Mouse (Mus musculus): ENCODE data around the gene Dmxl2. TPM values are rescaled to one million over a fixed set of nuclear protein-coding genes. Genes with fewer than 3 reads are reported as not detected.

Dmxl2 gene
- polyA plus RNA-seq, 1 experiment from 2014 or later = 27.1 TPM

DNA sequence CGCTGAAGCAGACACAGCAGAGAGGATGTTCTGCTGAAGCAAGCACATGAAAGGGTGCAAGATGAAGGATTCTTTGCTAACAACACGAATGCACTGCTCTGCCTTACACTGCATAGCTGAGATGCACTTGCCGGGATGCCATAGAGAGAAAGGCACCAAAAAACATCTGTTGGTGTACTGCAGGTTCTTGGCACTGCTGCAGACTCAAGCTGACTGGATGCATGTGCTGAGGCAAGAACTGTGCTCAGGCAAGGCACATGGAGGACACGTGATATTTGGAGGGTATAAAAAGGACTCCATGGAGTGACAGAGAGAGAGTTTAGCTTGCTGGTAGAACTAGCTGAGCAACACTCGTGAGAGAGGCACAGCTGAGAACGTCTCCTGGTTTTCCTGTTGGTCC, 62.4 kb downstream of the Dmxl2 start:
- H3K4me1 ChIP-seq = no peaks in the 10 kb centered on the region
- no peak overlapping the region for H3K9ac ChIP-seq
- ATAC-seq (ENCODE audit: low FRiP score) = no peak
- no peak overlapping the region for H3K27ac ChIP-seq
- no peak overlapping the region for H3K4me2 ChIP-seq (replicated peaks)
- 87% methylated on average over 6 of the region's 6 CpGs for WGBS
- H3K27me3 ChIP-seq = no peaks in the 10 kb centered on the region
- H3K36me3 ChIP-seq = no peaks in the 10 kb centered on the region
- H3K9me3 ChIP-seq (replicated peaks) = no peaks in the 10 kb centered on the region
- H3K4me3 ChIP-seq = no peak overlapping the region

DNA sequence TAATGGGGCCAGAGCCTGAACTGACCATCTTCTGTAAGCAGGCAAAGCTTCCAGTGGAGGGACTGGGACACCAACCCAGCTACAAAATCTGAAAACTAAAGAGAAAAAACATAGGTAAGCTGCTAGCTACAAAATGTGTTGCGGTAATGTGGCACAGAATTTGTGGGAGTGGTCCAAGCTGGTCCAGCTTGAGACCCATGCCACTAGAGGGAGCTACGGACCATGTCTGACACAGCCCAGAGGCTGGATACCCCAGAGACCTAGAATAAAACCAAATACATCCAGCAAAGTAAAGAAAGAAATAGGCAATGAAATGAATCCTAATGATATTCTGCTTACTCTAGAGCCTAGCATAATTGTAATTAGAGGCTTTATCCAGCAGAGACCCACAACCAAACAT, 63.2 kb downstream of the Dmxl2 start:
- ATAC-seq (ENCODE audit: low FRiP score) = peak; percentile 64; the same call in 1 of the 2 replicates
- H3K27ac ChIP-seq = no peak overlapping the region
- no peak overlapping the region for H3K4me3 ChIP-seq
- no peak overlapping the region for H3K4me2 ChIP-seq (replicated peaks)
- no peaks in the 10 kb centered on the region for H3K36me3 ChIP-seq
- no peak overlapping the region for H3K9ac ChIP-seq
- no peaks in the 10 kb centered on the region for H3K9me3 ChIP-seq (replicated peaks)
- H3K27me3 ChIP-seq = no peaks in the 10 kb centered on the region
- 29% methylated on average over 2 of the region's 2 CpGs for WGBS
- H3K4me1 ChIP-seq = no peaks in the 10 kb centered on the region

DNA sequence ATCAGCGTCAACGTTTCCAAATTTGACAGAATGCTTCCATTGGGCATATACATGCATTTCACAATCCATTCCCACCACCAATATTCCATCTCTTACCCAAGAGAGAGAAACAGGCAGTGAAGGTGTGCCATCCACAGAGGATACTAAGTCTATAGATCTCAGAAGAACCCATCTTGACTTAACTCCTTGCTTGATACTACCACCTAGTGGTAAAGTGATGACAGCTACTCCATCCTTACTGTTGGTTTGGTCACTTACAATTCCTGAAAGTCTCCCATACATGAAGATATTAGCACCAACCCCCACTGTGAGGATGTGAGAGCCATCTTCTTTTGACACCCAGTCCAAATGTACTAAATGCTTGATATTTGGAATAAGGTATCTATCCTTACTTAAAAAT, 85.2 kb downstream of the Dmxl2 start:
- no peaks in the 10 kb centered on the region for H3K4me1 ChIP-seq
- 0 out of 2 replicates have a peak, but pooled peaks cover 4% of the 10 kb centered on the region for H3K36me3 ChIP-seq
- no peak overlapping the region for H3K4me2 ChIP-seq (replicated peaks)
- H3K9ac ChIP-seq = no peak overlapping the region
- H3K9me3 ChIP-seq (replicated peaks) = no peaks in the 10 kb centered on the region
- H3K4me3 ChIP-seq = no peak overlapping the region
- H3K27ac ChIP-seq = no peak overlapping the region
- WGBS = 91% methylated on average over 2 of the region's 2 CpGs
- ATAC-seq (ENCODE audit: low FRiP score) = no peak
- no peaks in the 10 kb centered on the region for H3K27me3 ChIP-seq

DNA sequence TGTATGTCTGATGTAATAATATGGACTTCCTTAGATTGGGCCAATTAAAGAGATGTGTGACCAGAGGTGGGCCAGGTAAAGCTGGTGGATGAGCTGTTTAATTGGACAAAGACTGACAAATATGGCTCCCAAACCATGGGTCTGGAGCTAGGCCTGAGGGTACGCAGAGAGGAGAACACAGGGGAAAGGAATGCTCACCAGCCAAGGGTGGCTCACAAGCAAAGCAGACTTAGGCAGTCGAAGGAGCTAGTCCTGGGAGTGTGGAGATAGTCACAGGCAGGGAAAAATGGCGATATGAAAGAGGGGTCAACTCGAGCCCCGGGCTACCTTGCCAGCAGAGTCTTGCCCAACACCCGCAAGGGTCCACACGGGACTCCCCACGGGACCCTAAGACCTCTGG, 144.7 kb downstream of the Dmxl2 start:
- WGBS = over 99% methylated on average over 8 of the region's 8 CpGs
- no peak for ATAC-seq (ENCODE audit: low FRiP score)
- no peaks in the 10 kb centered on the region for H3K4me1 ChIP-seq
- no peaks in the 10 kb centered on the region for H3K9me3 ChIP-seq (replicated peaks)
- no peaks in the 10 kb centered on the region for H3K27me3 ChIP-seq
- no peak overlapping the region for H3K27ac ChIP-seq
- H3K4me2 ChIP-seq (replicated peaks) = no peak overlapping the region
- H3K36me3 ChIP-seq = no peaks in the 10 kb centered on the region
- H3K4me3 ChIP-seq = no peak overlapping the region
- H3K9ac ChIP-seq = no peak overlapping the region

DNA sequence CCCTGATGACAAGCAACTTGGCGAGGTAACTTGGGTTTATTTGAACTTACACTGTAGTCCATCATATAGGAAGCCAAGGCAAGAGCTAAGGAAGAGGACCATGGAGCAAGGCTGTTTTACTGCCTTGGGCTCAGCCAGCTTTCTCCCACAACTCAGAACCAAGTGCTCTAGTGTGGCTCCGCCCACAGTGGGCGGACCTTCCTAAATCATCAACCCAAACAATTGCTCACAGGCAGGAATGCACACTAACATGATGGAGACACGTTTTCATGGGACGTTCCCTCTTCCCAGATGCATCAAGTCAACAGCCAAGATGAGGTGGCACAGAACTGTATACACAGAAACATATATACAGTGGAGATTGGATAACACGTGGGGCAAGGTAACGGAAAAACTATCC, 159.4 kb downstream of the Dmxl2 start:
- Histone ChIP-seq H3K9ac (no peak overlapping the region), H3K27ac (no peak overlapping the region), H3K9me3 (replicated peaks) (no peaks in the 10 kb centered on the region), H3K36me3 (no peaks in the 10 kb centered on the region), H3K4me2 (replicated peaks) (no peak overlapping the region), H3K4me3 (no peak overlapping the region), H3K4me1 (no peaks in the 10 kb centered on the region), H3K27me3 (no peaks in the 10 kb centered on the region)
- no peak for ATAC-seq (ENCODE audit: low FRiP score)
- 77% methylated on average over 7 of the region's 7 CpGs for WGBS

DNA sequence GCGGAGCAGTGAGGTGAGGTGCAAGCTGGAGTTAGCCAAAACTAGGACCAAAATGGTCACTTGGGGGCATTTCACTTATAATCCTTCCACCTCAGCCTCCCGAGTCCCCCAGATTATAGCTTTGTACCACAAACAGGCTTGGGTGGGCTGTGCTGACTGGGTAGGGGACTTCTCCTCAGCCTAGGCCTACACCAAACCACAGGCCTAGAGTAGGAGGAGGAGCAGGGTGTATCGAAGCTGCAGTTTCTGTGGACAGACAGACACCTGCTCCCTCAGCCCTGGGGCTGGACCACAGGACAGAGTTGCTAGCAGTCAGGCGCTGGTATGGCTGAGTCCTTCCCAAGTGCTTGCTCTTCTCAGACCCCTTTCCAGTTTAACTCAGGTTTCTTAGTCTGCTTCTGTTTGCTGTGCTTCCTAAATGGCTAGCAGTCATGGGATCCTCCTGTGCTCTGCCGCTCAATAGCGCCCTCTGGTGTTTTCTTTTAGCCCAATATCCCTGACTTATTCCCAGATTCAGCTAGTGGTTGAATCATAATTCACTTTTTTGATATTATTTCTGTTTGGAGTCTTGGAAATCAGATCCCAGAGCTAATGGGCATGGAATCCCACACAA, 164.8 kb downstream of the Dmxl2 start:
- H3K27me3 ChIP-seq = no peaks in the 10 kb centered on the region
- no peak overlapping the region for H3K4me2 ChIP-seq (replicated peaks)
- no peak overlapping the region for H3K4me3 ChIP-seq
- 44% methylated on average over 6 of the region's 6 CpGs for WGBS
- H3K9ac ChIP-seq = no peak overlapping the region
- H3K27ac ChIP-seq = no peak overlapping the region
- H3K4me1 ChIP-seq = 0 out of 2 replicates have a peak, but pooled peaks cover 3% of the 10 kb centered on the region
- peak; percentile 48; the same call in 1 of the 2 replicates for ATAC-seq (ENCODE audit: low FRiP score)
- no peaks in the 10 kb centered on the region for H3K36me3 ChIP-seq
- no peaks in the 10 kb centered on the region for H3K9me3 ChIP-seq (replicated peaks)

DNA sequence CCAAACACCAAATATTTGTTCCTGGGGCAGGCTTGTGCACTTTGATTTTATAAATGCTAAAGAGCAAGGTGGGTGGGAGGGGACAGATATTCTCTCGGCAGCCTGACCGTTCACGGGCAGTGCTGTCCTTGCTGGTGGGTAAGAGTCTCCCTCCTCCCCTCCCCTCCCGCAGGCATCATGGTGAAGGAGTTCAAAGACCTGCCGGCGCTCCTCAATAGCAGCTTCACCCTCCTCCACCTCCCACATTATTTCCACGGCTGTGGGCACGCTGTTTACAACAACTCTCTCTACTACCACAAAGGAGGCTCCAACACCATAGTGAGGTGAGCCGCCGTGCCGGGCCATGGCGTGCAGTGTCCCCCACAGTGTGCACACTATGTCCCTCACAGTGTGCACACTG, 165.8 kb downstream of the Dmxl2 start:
- no peaks in the 10 kb centered on the region for H3K27me3 ChIP-seq
- no peak; the same call in 1 of the 2 replicates for ATAC-seq (ENCODE audit: low FRiP score)
- H3K36me3 ChIP-seq = no peaks in the 10 kb centered on the region
- H3K9ac ChIP-seq = no peak overlapping the region
- 31% methylated on average over 12 of the region's 12 CpGs for WGBS
- H3K4me1 ChIP-seq = 0 out of 2 replicates have a peak, but pooled peaks cover 3% of the 10 kb centered on the region
- no peak overlapping the region for H3K4me3 ChIP-seq
- H3K9me3 ChIP-seq (replicated peaks) = no peaks in the 10 kb centered on the region
- no peak overlapping the region for H3K27ac ChIP-seq
- H3K4me2 ChIP-seq (replicated peaks) = no peak overlapping the region

DNA sequence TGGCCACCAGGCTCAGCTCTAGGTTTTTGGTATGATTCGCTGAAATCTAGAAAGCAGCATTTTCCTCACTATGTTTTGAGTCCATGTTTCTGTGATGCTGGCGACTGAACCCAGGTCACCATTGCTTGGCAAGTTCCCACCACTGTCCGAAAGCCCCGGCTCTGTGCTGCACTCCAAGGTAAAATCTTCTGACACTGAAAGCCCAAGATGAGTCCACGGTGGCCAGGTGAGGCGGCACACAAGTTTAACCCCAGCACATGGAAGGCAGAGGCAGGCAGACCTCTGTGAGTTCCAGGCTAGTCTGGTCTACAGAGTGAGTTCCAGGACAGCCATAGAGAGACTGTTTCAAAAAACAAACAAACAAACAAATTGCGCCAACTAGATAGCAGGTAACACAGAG, 172.2 kb downstream of the Dmxl2 start:
- H3K9me3 ChIP-seq (replicated peaks) = no peaks in the 10 kb centered on the region
- no peak for ATAC-seq (ENCODE audit: low FRiP score)
- H3K9ac ChIP-seq = no peak overlapping the region
- 0 out of 2 replicates have a peak, but pooled peaks cover 2% of the 10 kb centered on the region for H3K4me1 ChIP-seq
- H3K27ac ChIP-seq = no peak overlapping the region
- no peak overlapping the region for H3K4me2 ChIP-seq (replicated peaks)
- 87% methylated on average over 7 of the region's 7 CpGs for WGBS
- no peak overlapping the region for H3K4me3 ChIP-seq
- no peaks in the 10 kb centered on the region for H3K36me3 ChIP-seq
- no peaks in the 10 kb centered on the region for H3K27me3 ChIP-seq

DNA sequence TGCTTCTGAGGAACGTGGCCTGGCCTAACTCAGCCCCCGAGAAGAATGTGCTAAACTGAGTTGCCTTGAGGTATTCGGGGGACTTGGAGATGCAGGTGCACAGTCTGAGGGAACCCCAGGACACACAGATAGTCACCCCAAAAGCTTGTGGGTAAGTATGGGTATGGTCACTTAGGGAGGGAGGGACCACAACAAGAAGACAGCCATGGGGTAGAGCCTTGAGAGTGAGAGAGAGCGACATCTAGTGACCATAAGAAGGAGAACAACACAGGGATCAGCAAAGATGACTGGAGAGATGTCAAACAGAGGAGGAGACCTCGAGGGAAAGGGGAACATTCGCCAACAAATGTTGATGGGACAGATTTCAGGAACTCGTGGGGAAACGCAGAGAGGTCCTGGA, 178.0 kb downstream of the Dmxl2 start:
- Histone ChIP-seq H3K36me3 (no peaks in the 10 kb centered on the region), H3K9ac (no peak overlapping the region), H3K27ac (no peak overlapping the region), H3K9me3 (replicated peaks) (no peaks in the 10 kb centered on the region), H3K27me3 (no peaks in the 10 kb centered on the region), H3K4me1 (0 out of 2 replicates have a peak, but pooled peaks cover under 1% of the 10 kb centered on the region), H3K4me2 (replicated peaks) (no peak overlapping the region), H3K4me3 (no peak overlapping the region)
- ATAC-seq (ENCODE audit: low FRiP score) = no peak
- 42% methylated on average over 8 of the region's 8 CpGs for WGBS

DNA sequence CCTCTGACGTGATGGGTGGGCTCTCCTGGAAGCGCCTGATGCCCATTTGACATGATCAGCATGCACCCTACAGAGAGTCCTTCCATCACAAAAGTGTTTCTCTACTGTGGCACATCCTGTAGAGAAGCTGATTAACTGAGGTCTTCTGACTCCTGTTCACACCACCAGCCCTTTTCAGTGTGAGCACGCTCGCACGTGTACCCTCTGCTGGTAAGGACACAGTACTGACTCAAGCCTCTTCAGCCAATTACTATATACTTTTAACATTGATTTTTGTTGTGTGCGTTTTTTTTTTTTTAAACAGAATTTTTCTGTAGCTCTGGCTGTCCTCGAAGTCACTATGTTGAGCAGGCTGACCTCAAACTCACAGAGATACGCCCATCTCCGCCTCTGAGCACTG, 185.1 kb downstream of the Dmxl2 start:
- Histone ChIP-seq H3K36me3 (no peaks in the 10 kb centered on the region), H3K9ac (no peak overlapping the region), H3K27me3 (no peaks in the 10 kb centered on the region), H3K4me2 (replicated peaks) (no peak overlapping the region), H3K9me3 (replicated peaks) (no peaks in the 10 kb centered on the region), H3K4me3 (no peak overlapping the region), H3K4me1 (no peaks in the 10 kb centered on the region), H3K27ac (no peak overlapping the region)
- WGBS = 76% methylated on average over 9 of the region's 9 CpGs
- no peak for ATAC-seq (ENCODE audit: low FRiP score)

Other genes starting within 250 kb of the Dmxl2 start
- gene Cyp19a1, start 233.5 kb downstream of the Dmxl2 start, polyA plus RNA-seq (2016; fragmentation: Nextera tagmentation; extraction: Ambion mirVana) = not detected in 2 replicates
- gene Gldn, start 215.1 kb downstream of the Dmxl2 start, polyA plus RNA-seq (2016; fragmentation: Nextera tagmentation; extraction: Ambion mirVana) = 0.26 and 0.30 TPM in 2 replicates
- gene Sh2d7, start 37.4 kb upstream of the Dmxl2 start, polyA plus RNA-seq (2016; fragmentation: Nextera tagmentation; extraction: Ambion mirVana) = not detected in 2 replicates
- 23.5 and 24.7 TPM in 2 replicates for gene Cib2, start 58.6 kb upstream of the Dmxl2 start, polyA plus RNA-seq (2016; fragmentation: Nextera tagmentation; extraction: Ambion mirVana)
- 101 and 103 TPM in 2 replicates for gene Idh3a, start 84.7 kb upstream of the Dmxl2 start, polyA plus RNA-seq (2016; fragmentation: Nextera tagmentation; extraction: Ambion mirVana)
- gene Acsbg1, start 160.2 kb upstream of the Dmxl2 start, polyA plus RNA-seq (2016; fragmentation: Nextera tagmentation; extraction: Ambion mirVana) = 6.0 and 6.2 TPM in 2 replicates
- 7.1 and 7.5 TPM in 2 replicates for gene Dnaja4, start 197.2 kb upstream of the Dmxl2 start, polyA plus RNA-seq (2016; fragmentation: Nextera tagmentation; extraction: Ambion mirVana)
- gene Wdr61, start 232.9 kb upstream of the Dmxl2 start, polyA plus RNA-seq (2016; fragmentation: Nextera tagmentation; extraction: Ambion mirVana) = 117 and 128 TPM in 2 replicates